Comparison of ENCODE assay signal across 8 mouse cellular contexts in genomic region chr7:118739975-118740531, GRCm38 (mm10). TPM values are rescaled to one million over a fixed set of nuclear protein-coding genes. Genes with fewer than 3 reads are reported as not detected.
DNase-seq lines count a peak whose midpoint lies in the region; ATAC-seq lines count a peak whose summit lies in the region.

Gene Vps35l (plus strand): TSS chr7:118740226.

- peak within 1 kb of the TSS; percentile 72 for H3K9ac ChIP-seq in hindbrain, embryonic 13.5 days

- WGBS in hindbrain, embryonic 13.5 days = 2% methylated on average over 16 of the region's 16 CpGs

- H3K4me3 ChIP-seq in hindbrain, embryonic 13.5 days = peak within 1 kb of the TSS; percentile 61

- DNase-seq in T-cell, adult 2 months (ENCODE audit: low spot score) = peak; percentile 85
- peak; percentile 92 to 94 for DNase-seq in cerebellum, postnatal 14 days
- peak; percentile 64 to 72 for DNase-seq in frontal cortex, postnatal 25 days (ENCODE audit: low spot score in 2 of 2)
- DNase-seq in layer of hippocampus, postnatal 14 days (ENCODE audit: low spot score in 2 of 2) = peak; percentile 69 to 88
- DNase-seq in lung, postnatal 10 days = peak; percentile 90
- DNase-seq in ovary, postnatal 36 days (ENCODE audit: low spot score) = peak; percentile 72
- peak; percentile 89 for DNase-seq in thymus, postnatal 14 days

- H3K27me3 ChIP-seq in hindbrain, embryonic 13.5 days = no peaks in the 10 kb centered on the region

- H3K4me2 ChIP-seq in hindbrain, embryonic 13.5 days = peak within 1 kb of the TSS; percentile 77

- peaks cover 29% of the 10 kb centered on the region for H3K36me3 ChIP-seq in hindbrain, embryonic 13.5 days

- no peaks in the 10 kb centered on the region for H3K9me3 ChIP-seq in hindbrain, embryonic 13.5 days

- peaks cover 19% of the 10 kb centered on the region for H3K4me1 ChIP-seq in hindbrain, embryonic 13.5 days (replicated peaks)

- ATAC-seq in hindbrain, embryonic 13.5 days (ENCODE audit: low FRiP score) = peak; percentile 89

- H3K27ac ChIP-seq in hindbrain, embryonic 13.5 days = peak within 1 kb of the TSS; percentile 86

RNA-seq across cellular contexts. Expression of gene Vps35l, which starts in this region (rescaled TPM):
- 93.0 and 95.2 TPM in 2 replicates for polyA plus RNA-seq in hindbrain, embryonic 13.5 days (2015; fragmentation: Nextera tagmentation; extraction: Ambion mirVana)
- 10 to 100 TPM; 59.5 to 61.9 TPM for total RNA-seq in layer of hippocampus, postnatal 14 days (2021)

Comparison
In these comparisons a context has a peak if more than half of its experiments do, and no peak if none do; other contexts are left out.
1. Peak in every context shown above with its lines: DNase-seq, ATAC-seq, H3K4me3 ChIP-seq and H3K27ac ChIP-seq.